Mouse (Mus musculus) olfactory bulb, adult 2 months (tissue): ENCODE measurements at regions not wholly inside any gene's neighbourhood (a gene's known extent, or its start where the extent isn't known, plus 50 kb on each side); places are given as distances from the start of the nearest gene placed in this dataset.

Experiments
- CTCF ChIP-seq: fragments of 200-500 bp; IDR thresholded peaks from 2 replicates; pipeline ENCODE4 v1.5.1; 2012; ENCODE audit warnings: low read depth, mild to moderate bottlenecking, low read length, moderate library complexity; ENCODE audit not compliant: insufficient read depth
- POLR2A ChIP-seq: fragments of 200-500 bp; IDR thresholded peaks from 2 replicates; pipeline ENCODE4 v1.6.1; 2012; ENCODE audit warnings: mild to moderate bottlenecking, low read depth, low read length, moderate library complexity; ENCODE audit not compliant: insufficient read depth

- TF ChIP-seq POLR2A (no peak), CTCF (no peak)
These were observed 143.9 kb downstream of the Tmem26 start for GRCm38 (mm10) chr10:68867361-68867760.
